ENCODE assay signal across 18 mouse cellular contexts in the genomic region with DNA sequence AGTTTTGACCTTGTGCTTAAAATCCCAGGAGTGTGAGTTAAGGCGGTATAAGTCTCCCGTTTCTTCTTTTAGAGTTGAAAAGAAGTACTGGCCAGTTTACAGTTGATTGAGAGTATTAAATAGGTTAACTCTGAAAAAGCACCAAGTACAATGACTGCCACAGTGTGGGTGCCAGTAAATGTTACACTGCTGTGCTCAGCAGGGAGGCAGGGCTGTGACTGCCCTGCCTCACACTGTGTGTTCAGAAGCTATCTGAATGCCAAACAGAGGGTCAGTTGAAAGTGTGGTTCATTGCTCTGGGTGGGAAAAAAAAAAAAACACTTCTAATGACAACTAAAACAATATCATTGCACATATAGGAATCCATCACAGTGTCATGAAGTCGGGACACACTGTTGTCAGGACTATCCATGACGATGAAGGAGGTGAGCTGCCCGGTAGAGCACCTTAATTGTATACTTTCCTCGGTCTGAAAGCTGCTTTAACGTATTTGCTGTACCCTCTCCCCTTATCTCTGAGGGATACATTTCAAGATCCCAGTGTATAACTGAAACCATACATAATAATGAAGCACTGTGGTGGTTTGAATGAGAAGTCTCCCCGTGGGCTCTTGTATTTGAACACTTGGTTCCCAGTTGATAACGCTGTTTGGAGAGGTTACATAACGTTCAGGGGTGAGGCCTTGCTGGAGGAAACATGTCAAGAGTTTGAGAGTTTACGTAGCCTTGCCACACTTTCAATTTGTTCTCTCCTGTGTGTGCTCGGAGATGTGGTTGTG.
A peak's percentile ranks its signal among the peaks of the same experiment; 100 is the strongest.
DNase-seq lines count a peak whose midpoint lies in the region; ATAC-seq and TF ChIP-seq lines count a peak whose summit lies in the region.
"Had no signal": no experiment of that assay in that cellular context is flagged by ENCODE, and none has a peak within 500 bp of the region (broad histone marks: within the 10 kb centered on the region; RNA-seq: fewer than 3 reads in every experiment).

No protein-coding gene starts in this region.

- no peak for TF ChIP-seq CTCF in MEL (IDR thresholded peaks at IDR 0.05 in 2 of 3, conservative IDR thresholded peaks at IDR 0.05 in 1 of 3; ENCODE audit: control insufficient read depth in 1 of 3, insufficient read depth in 1 of 3, low read depth in 2 of 3, low read length in 3 of 3, poor library complexity in 1 of 3, severe bottlenecking in 1 of 3)

- no peak for ATAC-seq in hindbrain, embryonic 11.5 days (ENCODE audit: low FRiP score)
- ATAC-seq in liver, embryonic 16.5 days (ENCODE audit: low read depth), result peak; percentile 32; the same call in 1 of the 2 replicates
- ATAC-seq in megakaryocyte progenitor cell, adult 5-6 weeks (replicated peaks; ENCODE audit: poor library complexity), result peak; percentile 77
- no peak for ATAC-seq in forebrain, embryonic 13.5 days
- ATAC-seq: inflammation-experienced regulatory T-cells, adult 6 months had no signal

- no peaks in the 10 kb centered on the region for H3K27me3 ChIP-seq in hindbrain, embryonic 10.5 days (ENCODE audit: insufficient read depth, poor library complexity, severe bottlenecking)
- H3K27me3 ChIP-seq in hindbrain, embryonic 11.5 days (ENCODE audit: control insufficient read depth, insufficient read depth, low read length), result no peaks in the 10 kb centered on the region
- H3K27me3 ChIP-seq in MEL (ENCODE audit: control insufficient read depth in 1 of 2, insufficient read depth in 2 of 2, low read length in 2 of 2), result no peaks in the 10 kb centered on the region
- no peaks in the 10 kb centered on the region for H3K27me3 ChIP-seq in liver, embryonic 16.5 days (ENCODE audit: control insufficient read depth, insufficient read depth, low read depth, low read length)
- no peaks in the 10 kb centered on the region for H3K27me3 ChIP-seq in forebrain, embryonic 13.5 days
- H3K27me3 ChIP-seq: embryonic facial prominence, embryonic 12.5 days; forebrain, embryonic 12.5 days had no signal

- DNase-seq in hindbrain, embryonic 10.5 days (ENCODE audit: low spot score), result no peak
- DNase-seq in hindbrain, embryonic 11.5 days (ENCODE audit: low spot score), result no peak
- DNase-seq in MEL (ENCODE audit: low read depth, low spot score), result peak; percentile 80
- DNase-seq in cerebellum, adult 9-10 months, result no peak
- DNase-seq in Muller cell, postnatal 12 days (ENCODE audit: inconsistent ontology term), result no peak
- DNase-seq: adrenal gland, adult 8-10 months; cerebellum, postnatal 14 days; layer of hippocampus, adult 9-11 months; left cerebral cortex, postnatal 4 days; thymus, postnatal 25 days had no signal

- H3K4me2 ChIP-seq in hindbrain, embryonic 11.5 days (replicated peaks; ENCODE audit: low read depth, low read length), result no peak overlapping the region
- H3K4me2 ChIP-seq in liver, embryonic 16.5 days (ENCODE audit: low read depth, low read length), result no peak overlapping the region
- H3K4me2 ChIP-seq in forebrain, embryonic 13.5 days, result no peak overlapping the region
- H3K4me2 ChIP-seq: embryonic facial prominence, embryonic 12.5 days; forebrain, embryonic 12.5 days had no signal

- H3K27ac ChIP-seq in hindbrain, embryonic 10.5 days, result 0 out of 2 replicates have a peak overlapping the region, but pooled peaks have one; percentile 8
- H3K27ac ChIP-seq in hindbrain, embryonic 11.5 days (ENCODE audit: low read depth, low read length), result no peak overlapping the region
- peak overlapping the region; percentile 66 for H3K27ac ChIP-seq in MEL (ENCODE audit: control insufficient read depth, low read depth, low read length)
- no peak overlapping the region for H3K27ac ChIP-seq in liver, embryonic 16.5 days (ENCODE audit: low read length)
- H3K27ac ChIP-seq in forebrain, embryonic 13.5 days, result no peak overlapping the region
- H3K27ac ChIP-seq: forebrain, embryonic 12.5 days; kidney, postnatal 0 days; midbrain, embryonic 10.5 days had no signal

- no peak overlapping the region for H3K9ac ChIP-seq in hindbrain, embryonic 11.5 days (ENCODE audit: low read depth, low read length)
- peak overlapping the region; percentile 55 for H3K9ac ChIP-seq in MEL (ENCODE audit: control insufficient read depth, low read depth, low read length, poor library complexity, severe bottlenecking)
- no peak overlapping the region for H3K9ac ChIP-seq in liver, embryonic 16.5 days (ENCODE audit: low read depth, low read length)
- no peak overlapping the region for H3K9ac ChIP-seq in forebrain, embryonic 13.5 days
- H3K9ac ChIP-seq: embryonic facial prominence, embryonic 12.5 days; forebrain, embryonic 12.5 days had no signal

- peak; percentile 48 to 68; a peak in 3 of 4 replicates for TF ChIP-seq EP300 in MEL (IDR thresholded peaks at IDR 0.05; ENCODE audit: low read depth in 1 of 2, low read length in 2 of 2)

- TF ChIP-seq POLR2A in MEL (IDR thresholded peaks at IDR 0.05; ENCODE audit: control insufficient read depth in 1 of 2, insufficient read depth in 1 of 2, low read depth in 1 of 2, low read length in 2 of 2, poor library complexity in 1 of 2), result no peak

- H3K9me3 ChIP-seq in hindbrain, embryonic 10.5 days, result no peaks in the 10 kb centered on the region
- no peaks in the 10 kb centered on the region for H3K9me3 ChIP-seq in hindbrain, embryonic 11.5 days (ENCODE audit: control insufficient read depth, low read length)
- H3K9me3 ChIP-seq in MEL (replicated peaks; ENCODE audit: insufficient read depth, low read length), result no peaks in the 10 kb centered on the region
- no peaks in the 10 kb centered on the region for H3K9me3 ChIP-seq in liver, embryonic 16.5 days (replicated peaks; ENCODE audit: control insufficient read depth, low read length)
- no peaks in the 10 kb centered on the region for H3K9me3 ChIP-seq in forebrain, embryonic 13.5 days (replicated peaks)
- H3K9me3 ChIP-seq: embryonic facial prominence, embryonic 12.5 days; forebrain, embryonic 12.5 days; midbrain, embryonic 10.5 days had no signal

- TF ChIP-seq RAD21 in MEL (IDR thresholded peaks at IDR 0.05; ENCODE audit: low read depth, low read length), result no peak

- no peak overlapping the region for H3K4me3 ChIP-seq in hindbrain, embryonic 10.5 days
- no peak overlapping the region for H3K4me3 ChIP-seq in hindbrain, embryonic 11.5 days (ENCODE audit: low read depth, low read length)
- H3K4me3 ChIP-seq in MEL (ENCODE audit: control insufficient read depth in 1 of 2, insufficient read depth in 1 of 2, low read depth in 2 of 2, low read length in 2 of 2), result peak overlapping the region; percentile 42 to 45
- no peak overlapping the region for H3K4me3 ChIP-seq in liver, embryonic 16.5 days (ENCODE audit: low read depth, low read length)
- H3K4me3 ChIP-seq in forebrain, embryonic 13.5 days, result no peak overlapping the region
- H3K4me3 ChIP-seq: embryonic facial prominence, embryonic 12.5 days; forebrain, embryonic 12.5 days; midbrain, embryonic 10.5 days had no signal

- H3K36me3 ChIP-seq in hindbrain, embryonic 10.5 days, result no peaks in the 10 kb centered on the region
- H3K36me3 ChIP-seq in hindbrain, embryonic 11.5 days (ENCODE audit: control insufficient read depth, insufficient read depth, low read length), result no peaks in the 10 kb centered on the region
- peaks cover 0 to 17% of the 10 kb centered on the region in 2 experiments; a peak in 2 of 4 replicates for H3K36me3 ChIP-seq in MEL (ENCODE audit: control insufficient read depth in 1 of 2, insufficient read depth in 2 of 2, low read length in 2 of 2)
- no peaks in the 10 kb centered on the region for H3K36me3 ChIP-seq in liver, embryonic 16.5 days (ENCODE audit: control insufficient read depth, insufficient read depth)
- H3K36me3 ChIP-seq in forebrain, embryonic 13.5 days (ENCODE audit: poor library complexity, severe bottlenecking), result no peaks in the 10 kb centered on the region
- H3K36me3 ChIP-seq: embryonic facial prominence, embryonic 12.5 days; forebrain, embryonic 12.5 days; midbrain, embryonic 10.5 days had no signal

- H3K4me1 ChIP-seq in hindbrain, embryonic 10.5 days (replicated peaks), result 0 out of 2 replicates have a peak, but pooled peaks cover 6% of the 10 kb centered on the region
- H3K4me1 ChIP-seq in hindbrain, embryonic 11.5 days (replicated peaks; ENCODE audit: control insufficient read depth, insufficient read depth, low read length), result no peaks in the 10 kb centered on the region
- H3K4me1 ChIP-seq in MEL (ENCODE audit: control insufficient read depth in 1 of 2, insufficient read depth in 2 of 2, low read length in 2 of 2), result peaks cover 13 to 14% of the 10 kb centered on the region in 2 experiments
- H3K4me1 ChIP-seq in liver, embryonic 16.5 days (ENCODE audit: control insufficient read depth, low read depth, low read length), result no peaks in the 10 kb centered on the region; the same call in 1 of the 2 replicates
- H3K4me1 ChIP-seq in forebrain, embryonic 13.5 days, result 0 out of 2 replicates have a peak, but pooled peaks cover 5% of the 10 kb centered on the region
- H3K4me1 ChIP-seq: midbrain, embryonic 10.5 days had no signal

- 65% methylated on average over 12 of the region's 12 CpGs for WGBS in hindbrain, embryonic 10.5 days
- 58% methylated on average over 12 of the region's 12 CpGs for WGBS in hindbrain, embryonic 11.5 days
- WGBS in liver, embryonic 16.5 days (ENCODE audit: insufficient replicate concordance), result 43% methylated on average over 12 of the region's 12 CpGs
- 64% methylated on average over 12 of the region's 12 CpGs for WGBS in forebrain, embryonic 13.5 days

- H3K79me2 ChIP-seq in MEL (ENCODE audit: control insufficient read depth, insufficient read depth, low read length, poor library complexity), result no peaks in the 10 kb centered on the region

TF ChIP-seq in MEL, 35 proteins besides CTCF, POLR2A, EP300 and RAD21 (continues in another document):
- TF ChIP-seq RCOR1 (IDR thresholded peaks at IDR 0.05; ENCODE audit: low read depth, low read length) (no peak), CHD1 (IDR thresholded peaks at IDR 0.05; ENCODE audit: low read depth, low read length) (no peak), TBP (IDR thresholded peaks at IDR 0.05; ENCODE audit: low read depth, low read length) (peak; percentile 62), GATA1 (IDR thresholded peaks at IDR 0.05; ENCODE audit: low read depth, low read length) (peak; percentile 27; the same call in 1 of the 2 replicates), MXI1 (IDR thresholded peaks at IDR 0.05; ENCODE audit: low read depth, low read length) (peak; percentile 40; the same call in 1 of the 2 replicates), MAX (IDR thresholded peaks at IDR 0.05; ENCODE audit: low read length) (0 out of 2 replicates have a peak, but pooled peaks have one; percentile 29), MEF2A (IDR thresholded peaks at IDR 0.05; ENCODE audit: extremely low read depth, insufficient replicate concordance, low read depth, low read length, poor library complexity, severe bottlenecking) (no peak), ETS1 (IDR thresholded peaks at IDR 0.05; ENCODE audit: low read depth, low read length) (peak; percentile 43; the same call in 1 of the 2 replicates), TCF12 (IDR thresholded peaks at IDR 0.05; ENCODE audit: low read depth, low read length) (peak; percentile 36), ZNF384 (IDR thresholded peaks at IDR 0.05; ENCODE audit: low read depth, low read length) (0 out of 2 replicates have a peak, but pooled peaks have one; percentile 10), ELF1 (IDR thresholded peaks at IDR 0.05; ENCODE audit: low read depth, low read length) (0 out of 2 replicates have a peak, but pooled peaks have one; percentile 7)

Comparison
In these comparisons a context has a peak if more than half of its experiments do, and no peak if none do; other contexts are left out.
1. H3K27ac ChIP-seq: peak in hindbrain, embryonic 10.5 days (single experiment) and MEL (single experiment); none in hindbrain, embryonic 11.5 days (single experiment), liver, embryonic 16.5 days (single experiment) and forebrain, embryonic 13.5 days (single experiment).
2. H3K4me3 ChIP-seq: peak in MEL (2 of 2); none in hindbrain, embryonic 10.5 days (single experiment), hindbrain, embryonic 11.5 days (single experiment), liver, embryonic 16.5 days (single experiment) and forebrain, embryonic 13.5 days (single experiment).
3. ATAC-seq: peak in liver, embryonic 16.5 days (single experiment) and megakaryocyte progenitor cell, adult 5-6 weeks (single experiment); none in hindbrain, embryonic 11.5 days (single experiment) and forebrain, embryonic 13.5 days (single experiment).